Mouse (Mus musculus) B cell, adult 62 days (primary cell): ENCODE measurements around the gene Cyld. TPM values are rescaled to one million over a fixed set of nuclear protein-coding genes. Genes with fewer than 3 reads are reported as not detected.

Source experiments
- total RNA-seq: library from RNA; stranded (reverse); gene quantifications from 4 replicates; pipeline ENCODE4 v1.2.4, GENCODE M21; 2023

Cyld gene
- total RNA-seq, result 93.5 to 100 TPM (median 96.6 TPM) in 4 replicates

DNA sequence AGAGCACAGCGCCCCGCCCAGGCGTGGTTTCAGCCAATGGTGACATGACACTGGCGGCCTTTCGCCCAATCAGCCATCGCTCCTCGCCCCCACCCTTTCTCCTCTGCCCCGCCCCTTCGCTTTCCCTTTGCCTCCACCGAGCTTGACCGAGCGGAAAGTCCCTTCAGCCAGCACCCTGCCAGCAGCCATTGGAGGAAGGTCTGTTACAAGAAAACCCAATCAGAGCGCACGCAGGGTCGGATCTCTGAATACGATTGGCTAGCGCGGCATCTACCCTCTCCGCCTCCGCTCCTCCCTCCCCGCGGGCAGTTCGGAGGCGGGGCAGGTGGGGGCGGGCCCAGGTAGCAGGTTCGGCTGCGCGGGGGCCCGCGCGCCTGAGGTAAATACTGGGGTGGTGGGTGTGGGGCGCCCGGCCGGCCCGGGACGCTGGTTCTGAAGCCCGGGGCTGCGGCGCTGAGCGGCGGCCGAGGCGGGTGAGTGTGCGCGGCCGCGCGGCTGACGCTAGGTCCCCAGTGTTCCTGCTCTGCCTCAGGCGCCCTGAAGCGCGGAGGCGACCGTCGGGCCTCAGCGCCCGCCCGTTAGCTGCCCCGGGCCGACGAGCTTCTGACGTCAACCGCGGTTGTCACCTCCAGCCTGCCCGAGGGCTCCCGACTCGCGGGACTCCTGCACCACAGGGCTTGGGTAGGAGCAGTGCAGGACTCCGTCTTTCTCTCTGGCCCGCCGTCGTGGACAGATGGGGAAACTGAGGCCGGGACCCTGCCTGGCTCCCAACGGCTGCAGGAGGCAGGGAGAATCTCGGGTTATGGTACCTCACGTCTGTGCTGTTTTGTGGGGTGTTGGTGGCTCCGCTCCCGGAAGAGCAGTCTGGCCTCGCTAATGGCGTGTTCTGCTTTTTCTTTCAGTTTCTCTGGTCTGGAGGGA, at the start of gene Cyld:
Cyld (plus strand) TSS at position 308 of the 921 bp plus-strand sequence.

Other genes with a start within 250 kb of the Cyld start
- gene Nkd1, start 175.7 kb upstream of the Cyld start, total RNA-seq, result 0.39 TPM in 1 of 4 replicates, not detected in the others
- 124 to 131 TPM (median 129 TPM) in 4 replicates for gene Snx20, start 60.9 kb upstream of the Cyld start, total RNA-seq
- 4.1 to 5.8 TPM (median 5.2 TPM) in 4 replicates for gene Nod2, start 49.7 kb upstream of the Cyld start, total RNA-seq